Mouse (Mus musculus) heart, postnatal 14 days (tissue): ENCODE measurements around the gene Rnf185. TPM values are rescaled to one million over a fixed set of nuclear protein-coding genes. Genes with fewer than 3 reads are reported as not detected.

ENCODE experiments used
- DNase-seq, 2 experiments: peaks; one replicate each; pipeline ENCODE4 v3.0.0; 2021 to 2022
- intact Hi-C: fragments of 180-260 bp; cut with DNase I; formaldehyde crosslinking; loops from one replicate; pipeline ENCODE4 v1.15.1; 2025
- total RNA-seq, 2 experiments: library from RNA; stranded (reverse); gene quantifications; 2 replicates each; pipeline ENCODE4 v1.2.3; 2021

The Rnf185 gene
- total RNA-seq, 2 experiments from 2014 or later, result 22.6 to 23.0 TPM

DNA sequence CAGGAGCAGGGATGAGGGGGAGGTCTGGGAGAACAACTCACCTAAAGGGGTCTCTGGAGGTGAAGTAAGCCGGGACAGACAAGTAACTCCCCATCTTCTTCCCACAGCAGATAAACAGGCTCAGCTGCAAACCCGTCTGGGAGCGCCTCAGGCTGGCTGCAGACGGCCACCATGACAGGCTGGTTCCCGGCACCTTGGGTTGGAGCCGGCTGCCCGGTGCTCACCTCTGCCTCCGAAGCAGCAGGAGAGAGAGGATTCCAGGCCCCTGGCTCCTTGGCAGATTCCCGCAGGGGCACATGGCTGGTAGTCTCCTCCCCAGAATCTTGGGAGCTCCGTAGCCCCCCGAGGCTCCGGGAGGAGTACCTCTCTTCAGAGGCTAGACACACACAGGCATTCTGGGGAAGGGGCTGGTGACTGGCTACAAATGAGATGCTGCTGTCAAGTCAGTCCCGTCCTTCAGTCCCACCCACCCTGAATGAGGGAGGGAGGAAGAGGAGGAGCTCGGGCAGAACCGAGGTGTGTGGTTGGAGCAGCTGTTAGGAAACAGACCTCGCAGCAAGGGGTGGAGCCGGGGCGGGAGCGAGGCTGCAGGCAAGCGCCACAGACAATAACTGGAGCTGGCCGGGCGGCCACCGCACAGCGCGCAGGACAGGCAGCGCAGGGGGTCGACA, 81.1 kb downstream of the Rnf185 start:
- peak; percentile 78 to 82 for DNase-seq
- intact Hi-C loops, result no loop called here

DNA sequence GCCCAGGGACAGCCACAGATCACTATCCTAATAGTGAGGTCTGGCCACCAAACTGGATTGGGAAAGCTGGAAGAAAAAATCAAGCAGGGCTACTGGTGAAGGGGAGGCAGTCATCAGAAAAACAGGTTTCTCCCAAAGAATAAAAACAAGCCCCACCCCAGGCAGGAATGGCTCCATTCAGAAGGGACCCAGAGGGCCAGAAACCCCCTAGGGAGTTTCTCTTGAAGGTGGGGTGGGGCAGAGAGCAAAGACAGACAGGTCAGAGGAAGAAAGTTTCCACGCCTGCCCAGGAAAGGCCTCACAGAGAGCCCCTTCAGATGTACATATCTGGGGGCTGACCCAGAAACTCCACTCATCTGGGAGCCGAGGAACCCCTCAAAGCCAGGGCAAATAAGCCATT, 82.0 kb downstream of the Rnf185 start:
- no peak for DNase-seq
- intact Hi-C loops, result no loop called here

DNA sequence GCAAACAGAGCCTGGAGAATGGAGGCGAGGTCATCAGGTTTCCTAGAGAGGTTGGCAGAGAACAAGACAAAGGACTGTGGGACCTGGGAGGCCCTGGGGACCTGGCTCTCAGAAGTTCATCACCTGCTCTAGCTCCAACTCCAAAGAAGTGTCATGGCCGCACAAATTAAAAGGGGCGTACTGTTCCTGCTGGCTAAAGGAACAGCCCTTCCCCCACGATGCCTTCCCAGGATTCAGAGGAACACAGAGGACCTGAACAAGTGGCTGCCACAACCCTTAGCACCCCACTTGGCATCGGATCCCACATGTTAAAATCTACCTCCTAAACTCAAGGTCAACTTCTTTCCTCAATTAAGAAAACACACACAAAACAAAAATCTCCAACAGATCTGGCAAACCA, 82.7 kb downstream of the Rnf185 start:
- intact Hi-C loops, result no loop called here

DNA sequence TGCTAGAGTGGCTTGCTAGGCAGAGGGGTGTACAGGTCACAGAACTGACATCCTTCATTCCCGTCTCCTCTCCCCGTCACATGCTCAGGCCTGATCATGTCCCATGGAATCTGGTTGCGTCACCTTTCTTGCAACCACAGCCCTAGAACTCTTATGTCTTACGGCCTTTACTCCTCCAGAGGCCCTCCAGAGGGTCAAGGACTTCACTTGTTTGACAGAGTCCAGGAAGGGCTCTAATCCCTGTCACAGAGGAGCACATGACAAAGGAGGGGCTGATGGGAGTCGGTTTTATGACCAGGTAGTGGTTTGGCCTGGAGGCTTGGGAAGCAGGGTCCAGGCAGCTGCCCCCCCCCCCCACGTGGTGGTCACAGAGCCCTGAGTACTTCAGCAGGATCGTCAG, 83.2 kb downstream of the Rnf185 start:
- intact Hi-C loops, result no loop called here
- DNase-seq, result no peak

More for the DNA sequence above, 82.7 kb downstream of the Rnf185 start:
- DNase-seq, result no peak

DNA sequence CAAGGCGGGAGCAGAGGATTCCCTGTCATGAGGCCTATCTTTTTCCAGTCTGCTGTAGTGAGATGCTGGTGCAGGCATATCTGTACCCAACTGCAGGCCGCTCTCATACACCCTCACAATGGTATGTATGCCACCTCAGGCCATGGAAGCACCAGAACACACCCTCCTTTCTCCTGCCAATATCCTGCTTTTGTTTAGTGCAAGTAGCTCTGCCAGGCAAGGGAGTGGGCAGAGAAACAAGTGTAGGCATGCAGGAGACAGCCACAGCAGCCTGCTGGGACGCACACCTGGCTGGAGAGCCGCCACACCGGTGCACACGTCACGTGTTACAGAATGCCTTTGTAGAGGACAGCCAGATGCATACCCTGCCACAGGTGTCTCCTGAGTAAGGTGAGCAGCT, 85.8 kb downstream of the Rnf185 start:
- intact Hi-C loops, result no loop called here
- DNase-seq, result no peak

Other genes with a start within 250 kb of the Rnf185 start
- 10 to 100 TPM; 41.5 to 43.0 TPM for gene Eif4enif1, start 250.0 kb downstream of the Rnf185 start, total RNA-seq
- 10 to 100 TPM; 58.5 to 63.1 TPM for gene Drg1, start 185.9 kb downstream of the Rnf185 start, total RNA-seq
- gene Patz1, start 163.5 kb downstream of the Rnf185 start, total RNA-seq, result 10 to 100 TPM; 26.6 to 30.4 TPM
- gene Pik3ip1, start 122.0 kb downstream of the Rnf185 start, total RNA-seq, result 10 to 100 TPM; 34.0 to 39.8 TPM
- 10 to 100 TPM; 21.6 to 24.9 TPM for gene Limk2, start 43.2 kb downstream of the Rnf185 start, total RNA-seq
- gene Pla2g3, start 35.9 kb upstream of the Rnf185 start, total RNA-seq, result under 1 TPM; 0.10 to 0.22 TPM
- 10 to 100 TPM; 18.9 to 21.7 TPM for gene Inpp5j, start 52.5 kb upstream of the Rnf185 start, total RNA-seq
- 10 to 100 TPM; 42.1 to 44.0 TPM for gene Selenom, start 62.3 kb upstream of the Rnf185 start, total RNA-seq
- gene Smtn, start 88.2 kb upstream of the Rnf185 start, total RNA-seq, result 100 to 1,000 TPM; 196 to 205 TPM
- gene Morc2a, start 196.8 kb upstream of the Rnf185 start, total RNA-seq, result 10 to 100 TPM; 23.1 to 27.4 TPM